Mouse (Mus musculus) mouse trophoblast stem cell (cell line): ENCODE measurements around the gene Card14.

ENCODE experiments used
- in situ Hi-C, 2 experiments: fragments of 300-500 bp; cut with MseI, MboI; formaldehyde crosslinking; loops; 2 replicates in 1 of 2; 3 replicates in 1 of 2; pipeline ENCODE4 v1.15.1; 2025

Gene Card14

GRCm38 (mm10) chr11:119300986-119301385 is 6.6 kb upstream of the Card14 start:
- in situ Hi-C loops: no loop called here

- in situ Hi-C loops: no loop called here
Measured at GRCm38 (mm10) chr11:119304904-119305712, 2.5 kb upstream of the Card14 start.

- in situ Hi-C loops: no loop called here
Measured at GRCm38 (mm10) chr11:119306762-119307657, 558 bp upstream of the Card14 start.

- in situ Hi-C loops: no loop called here
Measured at GRCm38 (mm10) chr11:119307916-119308315, 348 bp downstream of the Card14 start.

- in situ Hi-C loops: no loop called here
Measured at GRCm38 (mm10) chr11:119310621-119311020, 3.1 kb downstream of the Card14 start.

GRCm38 (mm10) chr11:119314252-119314936 is 6.8 kb downstream of the Card14 start:
- in situ Hi-C loops: no loop called here

- in situ Hi-C loops: no loop called here
Measured at GRCm38 (mm10) chr11:119316720-119317119, 9.2 kb downstream of the Card14 start.

- in situ Hi-C loops: no loop called here
Measured at GRCm38 (mm10) chr11:119322521-119322920, 15.0 kb downstream of the Card14 start.

- in situ Hi-C loops: no loop called here
Measured at GRCm38 (mm10) chr11:119325068-119325467, 17.5 kb downstream of the Card14 start.

DNA sequence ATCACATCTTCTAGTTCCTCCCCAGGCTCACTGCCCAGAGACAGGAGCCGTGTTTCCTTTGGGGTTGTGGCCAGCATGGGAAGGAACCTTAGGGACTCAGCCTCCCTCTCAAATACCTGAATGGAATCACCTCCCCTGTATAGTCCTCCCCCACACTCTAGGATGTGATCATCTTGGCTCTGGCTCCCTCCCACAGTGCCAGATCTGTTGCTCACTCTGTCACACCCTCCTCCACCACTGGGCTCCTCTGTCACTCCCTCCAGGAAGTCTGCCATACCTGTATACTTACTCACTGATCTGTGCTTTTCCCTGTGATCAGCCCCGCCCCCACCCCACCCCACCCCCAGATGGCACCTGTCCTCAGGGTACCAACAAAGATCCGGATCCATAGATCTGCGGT is 23.0 kb downstream of the Card14 start:
- in situ Hi-C loops: no loop called here

- in situ Hi-C loops: no loop called here
Measured at GRCm38 (mm10) chr11:119331970-119332369, 24.4 kb downstream of the Card14 start.

DNA sequence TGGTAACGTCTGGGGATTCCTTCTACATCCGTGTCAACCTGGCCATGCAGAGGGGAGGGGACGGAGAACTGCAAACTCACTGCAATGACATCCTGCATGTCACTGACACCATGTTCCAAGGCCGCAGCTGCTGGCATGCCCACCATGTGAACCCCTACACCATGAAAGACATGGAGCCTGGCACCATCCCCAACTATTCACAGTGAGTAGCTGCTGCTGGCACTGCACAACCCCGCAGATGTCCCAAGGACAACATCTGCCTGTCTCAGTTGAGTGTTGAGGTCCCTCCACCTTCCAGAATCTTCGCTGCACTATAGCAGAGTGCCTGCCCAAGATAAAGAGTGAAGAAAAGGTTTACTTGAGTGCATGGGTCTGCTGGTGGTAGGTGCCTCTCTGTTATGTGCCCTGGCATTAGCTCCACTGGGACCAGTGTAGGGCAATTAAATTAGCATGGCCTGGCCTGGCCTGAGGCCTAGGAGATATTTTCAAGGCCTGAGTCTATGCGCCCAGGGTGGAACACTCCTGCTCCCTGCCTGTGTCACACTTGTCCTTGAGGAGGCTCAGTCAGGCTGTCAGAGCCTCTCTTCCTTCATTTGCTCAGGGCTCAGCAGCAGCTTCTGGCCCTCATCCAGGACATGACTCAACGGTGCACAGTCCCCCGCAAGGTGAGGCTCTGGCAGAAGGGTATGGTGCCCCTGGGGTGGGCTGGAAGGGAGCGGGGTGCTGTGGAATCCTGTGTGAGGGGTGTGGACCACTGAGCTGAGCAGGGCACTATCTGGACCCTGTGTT is 30.9 kb downstream of the Card14 start:
- in situ Hi-C loops: no loop called here

GRCm38 (mm10) chr11:119339179-119339578 is 31.6 kb downstream of the Card14 start:
- in situ Hi-C loops: no loop called here

DNA sequence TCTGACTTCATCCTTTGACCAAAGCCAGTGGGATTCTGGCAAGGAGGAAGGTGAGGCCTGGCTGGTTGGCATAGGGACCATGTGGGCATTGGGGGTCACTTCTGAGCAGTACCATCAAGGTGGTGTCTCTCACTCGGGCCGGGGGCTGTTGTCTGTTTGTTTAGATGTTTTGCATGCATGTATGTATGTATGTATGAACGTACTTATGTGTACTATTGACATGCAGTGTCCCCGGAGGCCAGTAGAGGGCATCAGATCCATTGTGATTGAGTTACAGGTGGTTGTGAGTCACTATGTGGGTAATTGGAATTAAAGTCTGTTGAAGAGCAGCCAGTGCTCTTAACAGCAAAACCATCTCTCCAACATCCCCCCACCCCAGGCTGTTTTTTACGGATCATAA is 32.1 kb downstream of the Card14 start:
- in situ Hi-C loops: no loop called here

DNA sequence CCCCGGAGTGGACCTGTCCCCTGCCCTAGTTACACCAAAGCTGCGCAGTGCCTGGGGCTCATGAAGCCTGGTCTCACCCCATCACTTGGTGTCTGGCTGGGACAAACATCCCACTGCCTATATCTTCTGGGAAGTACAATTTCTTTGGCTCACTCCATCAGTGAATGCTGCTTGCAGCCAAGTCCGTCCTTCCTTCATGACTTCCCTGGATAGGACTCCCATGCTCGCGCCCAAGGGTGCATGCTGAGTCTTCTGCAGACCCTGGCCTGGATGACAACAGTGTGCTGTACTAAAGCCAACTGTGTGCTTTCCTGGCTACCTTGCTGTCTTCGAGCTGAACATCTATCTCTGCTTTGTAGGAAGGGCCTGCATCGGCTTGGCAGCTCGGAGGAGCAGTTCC is 36.6 kb downstream of the Card14 start:
- in situ Hi-C loops: no loop called here

- in situ Hi-C loops: no loop called here
Measured at GRCm38 (mm10) chr11:119344865-119345264, 37.3 kb downstream of the Card14 start.

- in situ Hi-C loops: no loop called here
Measured at GRCm38 (mm10) chr11:119347125-119347524, 39.6 kb downstream of the Card14 start.

DNA sequence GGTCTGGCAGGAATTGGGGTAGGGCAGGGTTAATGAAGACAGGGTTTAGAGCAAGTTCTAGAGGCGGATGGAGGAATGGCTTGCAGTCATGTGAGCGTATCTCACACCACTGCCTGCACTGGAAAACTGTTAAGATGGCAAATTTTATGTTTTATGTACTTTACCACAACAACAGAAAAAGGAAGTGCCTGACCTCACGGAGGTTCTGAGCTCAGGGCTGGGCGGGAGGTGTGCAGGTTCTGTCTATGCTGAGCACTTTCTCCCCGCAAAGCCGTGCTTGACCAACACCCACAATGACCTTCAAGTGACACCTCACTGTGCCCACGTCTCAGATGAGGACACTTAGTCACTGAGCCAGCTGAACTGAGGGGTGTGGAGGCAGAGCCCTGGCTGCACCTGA is 44.5 kb downstream of the Card14 start:
- in situ Hi-C loops: no loop called here

- in situ Hi-C loops: no loop called here
Measured at GRCm38 (mm10) chr11:119353946-119354345, 46.4 kb downstream of the Card14 start.

GRCm38 (mm10) chr11:119354798-119355442 is 47.4 kb downstream of the Card14 start:
- in situ Hi-C loops: no loop called here
